Mouse (Mus musculus) heart, embryonic 13.5 days (tissue): ENCODE measurements around the gene Hao2. TPM values are rescaled to one million over a fixed set of nuclear protein-coding genes. Genes with fewer than 3 reads are reported as not detected.
A peak's percentile ranks its signal among the peaks of the same experiment; 100 is the strongest.

Experiments
- ATAC-seq: fragments of 200-750 bp; cut with Nextera tagmentation; 2 replicates; pipeline ENCODE4 v1.8.0; 2017; ENCODE audit warnings: moderate TSS enrichment; ENCODE audit not compliant: insufficient number of reproducible peaks, low FRiP score, low TSS enrichment; ENCODE audit errors: extremely low read depth
- H3K27ac ChIP-seq: fragments of 300-500 bp; sonication (generic); replicated peaks from 2 replicates; pipeline ENCODE4 v1.5.1; 2015; ENCODE audit warnings: moderate library complexity, mild to moderate bottlenecking, inconsistent platforms
- H3K27me3 ChIP-seq: fragments of 300-500 bp; sonication (generic); replicated peaks from 2 replicates; pipeline ENCODE4 v1.6.1; 2015; ENCODE audit warnings: mild to moderate bottlenecking, inconsistent platforms
- H3K36me3 ChIP-seq: fragments of 300-500 bp; sonication (generic); 2 replicates; pipeline ENCODE4 v1.6.1; 2015; ENCODE audit warnings: mild to moderate bottlenecking, inconsistent platforms
- H3K4me1 ChIP-seq: fragments of 300-500 bp; sonication (generic); 2 replicates; pipeline ENCODE4 v1.6.1; 2015; ENCODE audit warnings: inconsistent platforms
- H3K4me2 ChIP-seq: fragments of 300-500 bp; sonication (generic); 2 replicates; pipeline ENCODE4 v1.6.1; 2015; ENCODE audit warnings: inconsistent platforms, mild to moderate bottlenecking, moderate library complexity
- H3K4me3 ChIP-seq: fragments of 300-500 bp; sonication (generic); 2 replicates; pipeline ENCODE4 v1.5.1; 2015; ENCODE audit warnings: moderate library complexity, mild to moderate bottlenecking, inconsistent platforms
- H3K9ac ChIP-seq: fragments of 300-500 bp; sonication (generic); 2 replicates; pipeline ENCODE4 v1.6.1; 2015; ENCODE audit warnings: inconsistent platforms, mild to moderate bottlenecking, moderate library complexity
- H3K9me3 ChIP-seq: fragments of 300-500 bp; sonication (generic); 2 replicates; pipeline ENCODE4 v1.6.1; 2016; ENCODE audit warnings: inconsistent platforms
- WGBS: fragments of 180-500 bp; shearing (Covaris S2); methylation state at CpG from one replicate; pipeline ENCODE4 v1.1.7; 2015; ENCODE audit warnings: mixed read lengths; 5-methylcytosine and 5-hydroxymethylcytosine counted together
- polyA plus RNA-seq: library from polyadenylated mRNA; unstranded; fragments of >200 nt; fragmentation: Nextera tagmentation; extraction: Ambion mirVana; gene quantifications from 2 replicates; pipeline ENCODE4 v1.2.1, GENCODE M21; 2015

Gene Hao2
- polyA plus RNA-seq, 1 experiment from 2014 or later, result 0.09 TPM

DNA sequence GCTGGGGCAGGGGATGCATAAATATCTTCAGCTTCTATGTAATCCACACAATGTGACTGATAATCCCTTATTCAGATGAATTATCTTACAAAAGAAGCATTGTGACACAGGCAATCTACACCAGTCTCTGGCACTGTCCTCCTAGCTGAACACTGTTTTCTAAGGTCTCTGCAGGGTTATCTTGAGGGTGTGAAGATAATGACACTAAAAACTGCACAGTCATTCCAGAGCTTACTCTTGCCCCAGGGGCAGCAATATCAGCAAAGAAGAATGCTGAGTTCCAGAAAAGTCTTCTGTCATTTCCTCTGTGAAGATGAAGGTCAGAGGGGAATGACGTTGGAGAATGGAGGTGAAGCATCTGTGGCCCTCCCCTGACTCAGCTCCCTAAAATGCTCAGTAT, 36.1 kb downstream of the Hao2 start:
- no peaks in the 10 kb centered on the region for H3K27me3 ChIP-seq
- peak overlapping the region; percentile 46 for H3K27ac ChIP-seq
- H3K36me3 ChIP-seq, result no peaks in the 10 kb centered on the region
- peak; percentile 81 for ATAC-seq
- no peak overlapping the region for H3K9ac ChIP-seq
- H3K9me3 ChIP-seq, result no peaks in the 10 kb centered on the region
- WGBS, result 0% methylated on average over 1 of the region's 1 CpGs
- no peak overlapping the region for H3K4me3 ChIP-seq
- 0 out of 2 replicates have a peak overlapping the region, but pooled peaks have one; percentile 16 for H3K4me2 ChIP-seq
- peaks cover 33% of the 10 kb centered on the region for H3K4me1 ChIP-seq

DNA sequence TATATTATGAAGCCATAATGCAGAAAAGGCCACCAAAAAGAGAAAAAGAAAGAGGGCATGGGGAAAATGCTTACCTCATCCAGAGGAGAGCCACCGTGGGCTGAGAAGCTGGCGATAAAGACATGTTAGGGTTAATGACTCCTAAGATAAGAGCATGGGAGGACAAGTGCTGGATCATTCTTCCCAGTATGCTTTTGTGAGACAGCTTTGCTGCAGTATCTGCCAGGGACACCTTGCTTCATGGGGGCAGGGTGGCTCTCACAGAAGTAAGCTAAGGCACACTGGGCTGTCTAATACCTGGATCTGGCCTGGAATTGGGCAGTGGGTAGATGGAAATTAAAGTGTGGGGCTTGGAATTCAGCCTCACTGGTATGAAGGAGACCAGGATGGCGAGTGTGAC, 37.9 kb downstream of the Hao2 start:
- Histone ChIP-seq H3K36me3 (no peaks in the 10 kb centered on the region), H3K4me3 (no peak overlapping the region), H3K4me2 (no peak overlapping the region), H3K9me3 (no peaks in the 10 kb centered on the region), H3K4me1 (peaks cover 33% of the 10 kb centered on the region), H3K27me3 (no peaks in the 10 kb centered on the region), H3K9ac (no peak overlapping the region), H3K27ac (peak overlapping the region; percentile 36; the same call in 1 of the 2 replicates)
- WGBS, result 49% methylated on average over 3 of the region's 3 CpGs
- ATAC-seq, result peak; percentile 75; the same call in 1 of the 2 replicates

DNA sequence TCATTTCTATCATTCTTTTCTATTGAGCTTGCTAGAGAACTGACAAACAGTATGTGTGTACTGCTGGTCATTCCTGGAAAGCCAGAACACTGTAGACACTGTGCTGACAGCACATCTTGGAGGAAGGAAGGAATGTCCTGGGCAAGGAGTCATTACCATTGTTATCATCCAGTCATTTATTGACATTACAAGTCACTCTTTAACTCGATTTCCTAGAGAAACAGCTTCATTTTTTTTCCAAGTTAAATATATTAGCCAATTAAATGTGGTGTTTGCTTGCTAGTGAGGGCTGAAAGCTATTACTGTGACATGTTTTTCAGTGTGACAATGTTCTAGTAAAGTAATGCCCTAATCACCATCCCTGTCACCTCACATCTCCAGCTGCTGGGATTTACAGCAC, 39.4 kb downstream of the Hao2 start:
- Histone ChIP-seq H3K9ac (no peak overlapping the region), H3K36me3 (no peaks in the 10 kb centered on the region), H3K27ac (no peak overlapping the region), H3K4me3 (no peak overlapping the region), H3K27me3 (no peaks in the 10 kb centered on the region), H3K9me3 (no peaks in the 10 kb centered on the region), H3K4me2 (no peak overlapping the region), H3K4me1 (peaks cover 33% of the 10 kb centered on the region)
- ATAC-seq, result no peak
- 14% methylated on average over 1 of the region's 1 CpGs for WGBS

DNA sequence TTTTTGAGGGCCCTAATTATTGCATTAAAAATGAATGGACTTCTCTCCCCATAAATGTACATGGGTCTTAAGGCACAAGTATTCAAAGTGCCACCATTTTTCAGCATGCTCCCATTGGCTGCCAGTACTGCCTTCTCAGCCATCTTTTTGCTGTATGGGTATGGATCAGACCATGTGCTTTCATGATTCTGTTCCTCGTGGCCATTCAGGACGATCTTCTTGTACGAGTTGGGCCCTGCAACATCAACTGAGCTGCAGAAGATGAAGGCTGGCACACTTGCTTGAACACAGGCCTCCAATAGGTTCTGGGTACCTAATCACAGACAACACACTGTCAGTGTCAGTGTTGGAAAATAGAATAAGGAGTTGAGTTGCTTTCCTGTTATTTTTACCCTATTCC, 40.0 kb downstream of the Hao2 start:
- Histone ChIP-seq H3K4me2 (no peak overlapping the region), H3K36me3 (no peaks in the 10 kb centered on the region), H3K9ac (no peak overlapping the region), H3K4me3 (no peak overlapping the region), H3K27ac (no peak overlapping the region), H3K27me3 (no peaks in the 10 kb centered on the region), H3K9me3 (no peaks in the 10 kb centered on the region), H3K4me1 (peaks cover 31% of the 10 kb centered on the region)
- WGBS, result 80% methylated on average over 3 of the region's 3 CpGs
- no peak for ATAC-seq

DNA sequence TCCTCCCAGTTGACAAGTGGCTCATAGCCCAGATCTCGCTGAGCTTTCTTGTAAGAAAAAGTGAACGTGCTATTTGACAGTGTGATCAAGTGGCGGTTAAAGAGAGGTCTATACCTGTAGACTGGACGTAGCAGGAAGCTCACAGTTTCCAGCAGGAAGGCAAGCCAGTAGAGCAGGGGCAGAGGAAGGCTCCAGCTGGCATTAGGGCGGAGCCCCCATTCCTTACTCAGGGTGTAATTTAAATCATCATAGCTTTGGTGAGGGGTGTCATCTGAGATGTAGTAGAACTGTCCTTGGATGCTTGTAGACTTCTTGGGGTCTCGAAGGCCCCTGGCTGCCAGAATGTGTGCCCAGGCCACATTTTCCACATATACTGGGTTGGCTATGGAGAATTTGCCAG, 40.4 kb downstream of the Hao2 start:
- Histone ChIP-seq H3K9ac (no peak overlapping the region), H3K9me3 (no peaks in the 10 kb centered on the region), H3K36me3 (no peaks in the 10 kb centered on the region), H3K27me3 (no peaks in the 10 kb centered on the region), H3K4me1 (peaks cover 27% of the 10 kb centered on the region), H3K4me3 (no peak overlapping the region), H3K4me2 (no peak overlapping the region), H3K27ac (no peak overlapping the region)
- ATAC-seq, result no peak
- 86% methylated on average over 6 of the region's 6 CpGs for WGBS

DNA sequence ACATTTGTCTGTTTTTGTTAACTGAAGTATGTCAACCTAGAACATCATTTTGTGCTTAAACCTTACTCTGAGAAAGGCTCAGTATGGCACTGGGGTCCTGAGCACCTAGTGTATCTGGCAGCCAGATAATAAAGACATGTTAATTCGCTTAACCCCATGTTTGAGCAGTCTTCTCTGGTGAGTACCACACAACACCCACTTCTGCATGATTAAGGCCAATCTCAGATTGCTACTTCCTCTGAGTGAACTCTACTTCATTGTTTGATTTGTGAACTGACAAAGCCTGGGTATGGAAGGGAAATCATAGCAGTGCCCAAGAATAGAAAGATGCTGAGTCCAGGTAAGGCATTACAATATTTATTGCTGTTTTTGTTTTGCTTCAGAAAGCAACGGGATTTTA, 41.2 kb downstream of the Hao2 start:
- H3K27me3 ChIP-seq, result no peaks in the 10 kb centered on the region
- H3K9ac ChIP-seq, result no peak overlapping the region
- no peak overlapping the region for H3K27ac ChIP-seq
- H3K4me2 ChIP-seq, result no peak overlapping the region
- no peaks in the 10 kb centered on the region for H3K36me3 ChIP-seq
- H3K9me3 ChIP-seq, result no peaks in the 10 kb centered on the region
- H3K4me1 ChIP-seq, result peaks cover 19% of the 10 kb centered on the region
- ATAC-seq, result no peak
- H3K4me3 ChIP-seq, result no peak overlapping the region
- WGBS, result 80% methylated on average over 2 of the region's 2 CpGs

DNA sequence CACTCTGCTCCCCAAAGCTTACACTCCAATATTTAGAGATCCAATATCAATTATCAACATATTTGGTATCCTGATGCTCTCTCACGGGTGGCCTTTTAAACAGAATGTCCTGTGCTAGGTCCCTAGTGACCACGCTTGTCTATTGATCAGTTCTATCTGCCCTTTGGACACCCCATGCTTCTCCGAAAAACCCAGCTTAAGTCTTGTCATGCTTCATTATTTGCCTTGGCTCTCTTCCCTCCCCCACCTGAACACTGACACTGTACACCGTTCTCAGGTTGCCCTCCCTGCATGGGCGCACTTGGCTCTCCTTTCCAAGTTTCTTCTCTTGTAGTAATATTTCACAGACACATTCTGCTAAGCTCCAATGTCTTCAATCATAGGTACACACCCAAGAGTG, 42.8 kb downstream of the Hao2 start:
- Histone ChIP-seq H3K9me3 (no peaks in the 10 kb centered on the region), H3K4me1 (peaks cover 9% of the 10 kb centered on the region), H3K27ac (no peak overlapping the region), H3K9ac (no peak overlapping the region), H3K36me3 (no peaks in the 10 kb centered on the region), H3K27me3 (no peaks in the 10 kb centered on the region), H3K4me3 (no peak overlapping the region), H3K4me2 (no peak overlapping the region)
- no peak for ATAC-seq
- 86% methylated on average over 5 of the region's 5 CpGs for WGBS

DNA sequence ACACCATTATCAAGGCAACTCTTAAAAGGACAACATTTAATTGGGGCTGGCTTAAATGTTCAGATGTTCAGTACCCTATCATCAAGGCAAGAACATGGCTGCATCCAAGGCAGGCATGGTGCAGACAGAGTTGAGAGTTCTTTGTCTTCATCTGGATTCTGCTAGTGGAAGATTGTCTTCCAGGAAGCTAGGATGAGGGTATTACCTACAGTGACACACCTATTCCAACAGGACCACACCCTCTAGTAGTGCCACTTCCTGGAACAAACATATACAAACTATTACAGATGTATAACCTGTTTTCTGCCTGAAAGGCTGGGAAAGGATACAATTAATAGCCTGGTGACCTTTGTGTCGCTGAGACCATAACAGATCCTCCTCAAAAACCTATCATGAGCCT, 44.1 kb downstream of the Hao2 start:
- H3K9me3 ChIP-seq, result no peaks in the 10 kb centered on the region
- H3K27ac ChIP-seq, result no peak overlapping the region
- no peak overlapping the region for H3K9ac ChIP-seq
- ATAC-seq, result no peak
- peaks cover 5% of the 10 kb centered on the region for H3K4me1 ChIP-seq
- no peaks in the 10 kb centered on the region for H3K36me3 ChIP-seq
- H3K27me3 ChIP-seq, result no peaks in the 10 kb centered on the region
- H3K4me2 ChIP-seq, result no peak overlapping the region
- 72% methylated on average over 1 of the region's 1 CpGs for WGBS
- no peak overlapping the region for H3K4me3 ChIP-seq

Other genes with a start within 250 kb of the Hao2 start
- gene Hsd3b2, start 168.7 kb downstream of the Hao2 start, polyA plus RNA-seq, result 0.05 TPM in 1 of 2 replicates, not detected in the other
- gene Hsd3b3, start 130.1 kb downstream of the Hao2 start, polyA plus RNA-seq, result not detected in 2 replicates
- 63.0 and 122 TPM in 2 replicates for gene Hsd3b6, start 78.8 kb downstream of the Hao2 start, polyA plus RNA-seq
- gene Hsd3b1, start 33.4 kb downstream of the Hao2 start, polyA plus RNA-seq, result 0.98 and 1.1 TPM in 2 replicates
- 7.7 and 8.4 TPM in 2 replicates for gene Wars2, start 247.8 kb upstream of the Hao2 start, polyA plus RNA-seq